Mouse (Mus musculus) forebrain, embryonic 13.5 days (tissue): ENCODE measurements at regions not wholly inside any gene's neighbourhood (a gene's known extent, or its start where the extent isn't known, plus 50 kb on each side); places are given as distances from the start of the nearest gene placed in this dataset.
A peak's percentile ranks its signal among the peaks of the same experiment; 100 is the strongest.

Experiments used
- ATAC-seq: fragments of 200-750 bp; cut with Nextera tagmentation; 2 replicates; pipeline ENCODE4 v1.8.0; 2017
- H3K27ac ChIP-seq: fragments of 300-500 bp; sonication (generic); 2 replicates; pipeline ENCODE4 v1.5.1; 2015; ENCODE audit warnings: inconsistent platforms, mild to moderate bottlenecking, moderate library complexity
- H3K27me3 ChIP-seq: fragments of 300-500 bp; sonication (generic); 2 replicates; pipeline ENCODE4 v1.6.1; 2015; ENCODE audit warnings: mild to moderate bottlenecking, inconsistent platforms
- H3K36me3 ChIP-seq: fragments of 300-500 bp; sonication (generic); 2 replicates; pipeline ENCODE4 v1.6.1; 2015; ENCODE audit warnings: mild to moderate bottlenecking, inconsistent platforms; ENCODE audit not compliant: poor library complexity, severe bottlenecking
- H3K4me1 ChIP-seq: fragments of 300-500 bp; sonication (generic); 2 replicates; pipeline ENCODE4 v1.6.1; 2015; ENCODE audit warnings: inconsistent platforms
- H3K4me2 ChIP-seq: fragments of 300-500 bp; sonication (generic); 2 replicates; pipeline ENCODE4 v1.6.1; 2015; ENCODE audit warnings: inconsistent platforms, mild to moderate bottlenecking, moderate library complexity
- H3K4me3 ChIP-seq: fragments of 300-500 bp; sonication (generic); 2 replicates; pipeline ENCODE4 v1.5.1; 2015; ENCODE audit warnings: mild to moderate bottlenecking, inconsistent platforms
- H3K9ac ChIP-seq: fragments of 300-500 bp; sonication (generic); 2 replicates; pipeline ENCODE4 v1.6.1; 2015; ENCODE audit warnings: mild to moderate bottlenecking, inconsistent platforms
- H3K9me3 ChIP-seq: fragments of 300-500 bp; sonication (generic); replicated peaks from 2 replicates; pipeline ENCODE4 v1.6.1; 2016; ENCODE audit warnings: inconsistent platforms
- WGBS: fragments of 180-500 bp; shearing (Covaris S2); methylation state at CpG from one replicate; pipeline ENCODE4 v1.1.7; 2015; 5-methylcytosine and 5-hydroxymethylcytosine counted together

DNA sequence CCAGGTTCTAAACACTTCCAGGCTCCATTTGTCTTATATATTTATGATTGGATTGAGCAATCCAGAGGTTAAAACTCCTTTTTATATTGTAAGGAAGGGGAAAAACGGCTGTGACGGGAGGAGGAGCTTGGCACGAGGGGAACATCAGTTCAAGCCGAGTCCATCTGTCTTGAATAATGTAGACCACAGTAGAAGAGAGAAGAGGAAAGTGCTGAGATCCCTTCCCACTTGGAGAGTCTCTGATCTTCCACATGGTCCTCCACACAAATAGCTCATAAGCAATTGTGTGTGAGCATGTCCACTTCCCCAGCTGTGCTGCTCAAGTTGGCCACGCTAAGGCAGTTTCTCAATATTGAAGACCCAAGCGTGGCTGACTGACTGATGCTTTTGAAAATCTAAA lies 140.4 kb upstream of the Adamts9 start:
- Histone ChIP-seq H3K27ac (no peak overlapping the region), H3K4me1 (no peaks in the 10 kb centered on the region), H3K9me3 (no peaks in the 10 kb centered on the region), H3K27me3 (no peaks in the 10 kb centered on the region), H3K36me3 (no peaks in the 10 kb centered on the region), H3K4me2 (no peak overlapping the region), H3K4me3 (no peak overlapping the region), H3K9ac (no peak overlapping the region)
- no peak for ATAC-seq
- 87% methylated on average over 6 of the region's 6 CpGs for WGBS

GRCm38 (mm10) chr6:93082205-93082604 lies 138.9 kb upstream of the Adamts9 start:
- Histone ChIP-seq H3K36me3 (no peaks in the 10 kb centered on the region), H3K4me2 (no peak overlapping the region), H3K27ac (no peak overlapping the region), H3K9ac (no peak overlapping the region), H3K9me3 (no peaks in the 10 kb centered on the region), H3K27me3 (no peaks in the 10 kb centered on the region), H3K4me3 (no peak overlapping the region), H3K4me1 (no peaks in the 10 kb centered on the region)
- 83% methylated on average over 4 of the region's 4 CpGs for WGBS
- ATAC-seq = no peak

- Histone ChIP-seq H3K27ac (no peak overlapping the region), H3K4me1 (0 out of 2 replicates have a peak, but pooled peaks cover 6% of the 10 kb centered on the region), H3K4me3 (no peak overlapping the region), H3K27me3 (no peaks in the 10 kb centered on the region), H3K9me3 (no peaks in the 10 kb centered on the region), H3K36me3 (no peaks in the 10 kb centered on the region), H3K9ac (no peak overlapping the region), H3K4me2 (no peak overlapping the region)
- ATAC-seq = no peak
- WGBS = 88% methylated on average over 1 of the region's 1 CpGs
Measured at GRCm38 (mm10) chr6:93076681-93077080, 133.4 kb upstream of the Adamts9 start.

GRCm38 (mm10) chr6:93075867-93076266 lies 132.6 kb upstream of the Adamts9 start:
- 76% methylated on average over 5 of the region's 5 CpGs for WGBS

GRCm38 (mm10) chr6:93075011-93075410 lies 131.7 kb upstream of the Adamts9 start:
- H3K9me3 ChIP-seq = no peaks in the 10 kb centered on the region
- H3K36me3 ChIP-seq = no peaks in the 10 kb centered on the region
- no peak for ATAC-seq
- H3K9ac ChIP-seq = no peak overlapping the region
- H3K4me1 ChIP-seq = 0 out of 2 replicates have a peak, but pooled peaks cover 6% of the 10 kb centered on the region
- 60% methylated on average over 4 of the region's 4 CpGs for WGBS
- no peak overlapping the region for H3K4me2 ChIP-seq
- no peak overlapping the region for H3K4me3 ChIP-seq
- H3K27ac ChIP-seq = no peak overlapping the region
- no peaks in the 10 kb centered on the region for H3K27me3 ChIP-seq

More at GRCm38 (mm10) chr6:93075867-93076266, 132.6 kb upstream of the Adamts9 start:
- no peak overlapping the region for H3K4me3 ChIP-seq
- no peak overlapping the region for H3K4me2 ChIP-seq
- no peaks in the 10 kb centered on the region for H3K36me3 ChIP-seq
- H3K27ac ChIP-seq = no peak overlapping the region
- H3K4me1 ChIP-seq = 0 out of 2 replicates have a peak, but pooled peaks cover 6% of the 10 kb centered on the region
- no peaks in the 10 kb centered on the region for H3K9me3 ChIP-seq
- H3K27me3 ChIP-seq = no peaks in the 10 kb centered on the region
- ATAC-seq = no peak
- H3K9ac ChIP-seq = no peak overlapping the region

DNA sequence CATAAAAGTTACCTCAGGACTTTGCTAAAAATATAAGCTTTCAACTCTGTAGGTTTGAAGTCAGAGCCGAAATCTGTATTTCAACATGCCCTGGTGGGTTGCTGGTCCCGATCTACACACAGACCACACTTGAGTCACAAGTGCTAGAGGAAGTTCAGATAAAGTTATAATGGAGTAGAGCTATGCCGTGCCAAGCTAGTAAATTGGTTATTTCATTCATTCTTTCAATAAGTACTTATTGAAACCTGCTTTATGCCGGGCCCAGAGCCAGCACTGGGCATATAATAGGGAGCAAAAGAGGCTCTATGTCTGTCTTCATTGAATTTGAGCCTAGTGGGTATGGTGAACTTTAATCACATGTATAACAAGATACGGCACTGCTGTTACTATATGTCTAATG lies 127.6 kb upstream of the Adamts9 start:
- peaks cover 21% of the 10 kb centered on the region for H3K4me1 ChIP-seq
- WGBS = 61% methylated on average over 5 of the region's 5 CpGs
- no peak overlapping the region for H3K9ac ChIP-seq
- no peaks in the 10 kb centered on the region for H3K27me3 ChIP-seq
- no peak for ATAC-seq
- no peak overlapping the region for H3K4me3 ChIP-seq
- no peaks in the 10 kb centered on the region for H3K36me3 ChIP-seq
- H3K27ac ChIP-seq = no peak overlapping the region
- no peak overlapping the region for H3K4me2 ChIP-seq
- no peaks in the 10 kb centered on the region for H3K9me3 ChIP-seq

GRCm38 (mm10) chr6:93067808-93068207 lies 124.5 kb upstream of the Adamts9 start:
- ATAC-seq = no peak
- H3K4me2 ChIP-seq = no peak overlapping the region
- no peaks in the 10 kb centered on the region for H3K9me3 ChIP-seq
- H3K27ac ChIP-seq = no peak overlapping the region
- no peak overlapping the region for H3K9ac ChIP-seq
- no peak overlapping the region for H3K4me3 ChIP-seq
- peaks cover 23% of the 10 kb centered on the region for H3K4me1 ChIP-seq
- H3K36me3 ChIP-seq = no peaks in the 10 kb centered on the region
- H3K27me3 ChIP-seq = no peaks in the 10 kb centered on the region
- WGBS = 90% methylated on average over 5 of the region's 5 CpGs

DNA sequence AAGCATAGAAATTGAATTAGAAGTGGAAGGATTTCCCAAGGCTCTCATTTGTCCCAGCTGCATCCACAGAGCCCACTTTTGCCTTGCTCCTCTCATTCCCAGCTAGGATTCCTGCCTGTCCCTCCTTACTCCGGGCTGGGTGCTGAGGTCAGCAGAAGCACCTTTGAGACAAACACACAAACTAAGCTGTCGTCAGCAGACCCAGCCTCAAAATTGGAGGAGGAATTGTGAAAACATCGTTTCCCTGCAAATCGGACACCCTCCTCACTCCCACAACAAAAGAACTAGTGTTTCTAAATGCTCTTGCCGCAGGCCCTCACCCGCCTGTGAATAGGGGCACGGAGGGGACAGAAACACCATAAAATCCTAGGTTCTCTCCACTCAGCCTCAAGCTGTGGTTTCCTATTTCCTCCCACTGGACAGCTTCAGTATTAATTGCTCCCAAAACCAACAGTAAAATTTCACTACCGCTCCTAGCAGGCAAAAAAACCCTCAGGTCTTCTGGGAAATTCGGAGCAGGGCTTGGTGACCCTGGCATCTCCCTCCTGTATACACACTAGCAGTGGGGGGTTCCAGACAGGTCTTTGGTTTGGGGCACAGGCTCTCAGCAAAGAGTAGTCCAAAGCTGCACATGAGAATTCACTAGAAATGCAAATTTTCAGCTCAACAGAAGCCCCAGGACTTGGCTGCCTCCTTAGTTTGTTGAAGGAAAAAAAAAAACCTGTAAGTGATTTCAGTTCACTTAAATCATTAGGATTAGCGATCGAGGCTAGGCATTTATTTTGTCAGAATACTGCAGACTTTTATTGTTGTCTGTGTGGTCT lies 123.5 kb upstream of the Adamts9 start:
- WGBS = 21% methylated on average over 11 of the region's 11 CpGs
- Histone ChIP-seq H3K4me2 (peak overlapping the region; percentile 3; the same call in 1 of the 2 replicates), H3K9ac (no peak overlapping the region), H3K9me3 (no peaks in the 10 kb centered on the region), H3K4me3 (no peak overlapping the region), H3K27ac (peak overlapping the region; percentile 44), H3K36me3 (no peaks in the 10 kb centered on the region), H3K4me1 (peaks cover 29% of the 10 kb centered on the region), H3K27me3 (no peaks in the 10 kb centered on the region)
- ATAC-seq = peak; percentile 55; the same call in 1 of the 2 replicates

DNA sequence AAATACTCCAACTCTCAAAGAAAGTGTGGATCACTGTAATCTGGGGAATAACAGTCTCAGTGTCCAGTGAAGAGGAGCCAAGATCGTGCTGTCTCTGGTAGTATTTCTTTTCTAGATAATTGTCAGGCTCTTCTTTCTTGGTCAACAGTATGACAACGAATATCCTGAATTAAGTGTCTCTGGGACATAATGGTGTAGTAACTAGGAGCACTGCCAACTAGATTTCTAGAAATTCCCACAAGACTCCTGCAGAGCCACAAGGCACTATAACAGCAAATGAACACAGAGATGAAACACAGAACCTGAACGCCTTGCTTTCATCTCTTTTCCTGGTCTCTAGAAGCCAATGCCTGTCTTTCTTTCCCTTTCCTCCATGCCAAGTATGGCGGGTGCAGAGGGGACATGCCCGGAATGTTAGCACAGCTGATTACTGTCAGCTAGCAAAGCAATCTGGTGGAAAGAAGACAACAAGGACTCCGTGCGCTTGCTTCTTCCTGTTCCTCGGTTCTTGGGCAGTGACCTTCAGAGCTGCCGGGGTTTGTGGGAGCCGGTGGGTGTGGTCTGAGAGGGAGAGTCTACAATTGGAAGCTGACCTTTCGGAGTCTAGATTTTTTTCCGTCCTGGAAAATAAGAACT lies 122.7 kb upstream of the Adamts9 start:
- peak overlapping the region; percentile 44; the same call in 1 of the 2 replicates for H3K27ac ChIP-seq
- no peaks in the 10 kb centered on the region for H3K9me3 ChIP-seq
- 72% methylated on average over 12 of the region's 12 CpGs for WGBS
- no peaks in the 10 kb centered on the region for H3K27me3 ChIP-seq
- no peak overlapping the region for H3K9ac ChIP-seq
- peaks cover 29% of the 10 kb centered on the region for H3K4me1 ChIP-seq
- ATAC-seq = no peak
- no peak overlapping the region for H3K4me3 ChIP-seq
- H3K36me3 ChIP-seq = no peaks in the 10 kb centered on the region
- peak overlapping the region; percentile 3; the same call in 1 of the 2 replicates for H3K4me2 ChIP-seq

GRCm38 (mm10) chr6:93065366-93065765 lies 122.1 kb upstream of the Adamts9 start:
- ATAC-seq = no peak
- H3K4me3 ChIP-seq = no peak overlapping the region
- H3K9ac ChIP-seq = no peak overlapping the region
- H3K36me3 ChIP-seq = no peaks in the 10 kb centered on the region
- H3K27me3 ChIP-seq = no peaks in the 10 kb centered on the region
- WGBS = 41% methylated on average over 6 of the region's 6 CpGs
- no peaks in the 10 kb centered on the region for H3K9me3 ChIP-seq
- H3K27ac ChIP-seq = no peak overlapping the region
- H3K4me2 ChIP-seq = no peak overlapping the region
- peaks cover 29% of the 10 kb centered on the region for H3K4me1 ChIP-seq

DNA sequence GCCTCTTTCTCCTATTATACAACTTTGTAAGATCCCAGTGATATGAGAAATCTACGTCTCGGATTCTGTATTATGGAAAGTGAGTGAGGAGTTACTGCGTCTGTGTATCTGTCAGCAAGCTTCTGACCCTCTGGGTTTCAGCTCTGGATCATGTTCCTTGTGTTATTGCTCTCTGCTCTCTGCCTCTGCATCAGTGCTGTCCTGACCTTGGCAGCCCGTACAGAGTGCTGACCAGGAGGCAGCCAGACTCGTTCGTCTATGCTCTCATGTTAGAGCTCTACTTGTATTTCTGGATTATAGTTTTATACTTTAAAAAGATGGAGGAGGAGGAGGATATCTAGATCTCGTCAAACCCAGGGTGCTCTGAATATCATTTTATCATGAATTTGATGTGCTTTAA lies 121.1 kb upstream of the Adamts9 start:
- 94% methylated on average over 7 of the region's 7 CpGs for WGBS
- Histone ChIP-seq H3K36me3 (no peaks in the 10 kb centered on the region), H3K4me2 (no peak overlapping the region), H3K9ac (no peak overlapping the region), H3K27ac (no peak overlapping the region), H3K4me1 (peaks cover 29% of the 10 kb centered on the region), H3K9me3 (no peaks in the 10 kb centered on the region), H3K27me3 (no peaks in the 10 kb centered on the region), H3K4me3 (no peak overlapping the region)
- ATAC-seq = no peak

GRCm38 (mm10) chr6:93061741-93062140 lies 118.4 kb upstream of the Adamts9 start:
- Histone ChIP-seq H3K4me1 (peaks cover 22% of the 10 kb centered on the region), H3K36me3 (no peaks in the 10 kb centered on the region), H3K9ac (no peak overlapping the region), H3K4me2 (no peak overlapping the region), H3K27me3 (no peaks in the 10 kb centered on the region), H3K9me3 (no peaks in the 10 kb centered on the region), H3K4me3 (no peak overlapping the region), H3K27ac (no peak overlapping the region)
- no peak for ATAC-seq
- 46% methylated on average over 2 of the region's 3 CpGs for WGBS
